Mouse (Mus musculus): ENCODE results near the gene Gipc1.

DNA sequence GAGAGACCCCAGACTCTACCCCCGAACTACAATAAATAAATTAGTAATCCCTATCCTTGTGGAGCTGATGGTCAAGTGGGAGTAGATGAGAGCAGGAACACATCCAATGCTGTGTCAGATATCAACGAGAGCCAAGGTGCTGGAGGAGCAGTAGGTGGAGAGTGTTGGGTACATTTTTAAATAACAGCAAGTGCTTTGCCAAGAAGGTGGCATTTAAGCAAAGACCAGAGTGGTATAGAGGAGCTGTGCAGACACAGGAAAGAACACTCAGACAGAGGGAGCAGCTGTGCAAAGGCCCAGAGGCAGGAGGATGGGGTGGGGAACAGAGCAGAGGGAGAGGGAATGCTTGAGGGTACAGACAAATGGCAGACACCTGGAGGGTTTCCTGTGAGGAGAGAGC is 35.4 kb upstream of the Gipc1 start:
- TF ChIP-seq POLR2A (IDR thresholded peaks at IDR 0.05; ENCODE audit: borderline replicate concordance, control insufficient read depth, low read depth, low read length) (no peak), CTCF (IDR thresholded peaks at IDR 0.05; ENCODE audit: control insufficient read depth, insufficient read depth, low read length) (no peak)
